Mouse (Mus musculus) CH12.LX (cell line): ENCODE data around the gene Ier3. TPM values are rescaled to one million over a fixed set of nuclear protein-coding genes. Genes with fewer than 3 reads are reported as not detected.

Experiments
- DNase-seq: peaks from one replicate; pipeline ENCODE4 v3.0.0-alpha.2; 2013; ENCODE audit errors: extremely low read depth
- H3K27ac ChIP-seq: 2 replicates; pipeline ENCODE4 v1.5.1; 2012; ENCODE audit warnings: low read depth, mild to moderate bottlenecking, control low read depth, moderate library complexity; ENCODE audit not compliant: insufficient read depth
- H3K27me3 ChIP-seq: replicated peaks from 2 replicates; pipeline ENCODE3; 2012; ENCODE audit warnings: inconsistent platforms
- H3K36me3 ChIP-seq, 2 experiments: replicated peaks in 1 of 2; 2 replicates each; pipeline versions ENCODE3 to v1.6.1; 2012; ENCODE audit warnings: inconsistent platforms in 1 of 2, low read length in 1 of 2, mild to moderate bottlenecking in 1 of 2, mixed read lengths in 1 of 2, moderate library complexity in 1 of 2; ENCODE audit not compliant: control insufficient read depth in 1 of 2, insufficient read depth in 1 of 2
- H3K4me1 ChIP-seq, 2 experiments: 2 replicates each; pipeline ENCODE4 v1.6.1; 2012; ENCODE audit warnings: inconsistent platforms in 1 of 2, moderate library complexity in 1 of 2; ENCODE audit not compliant: insufficient read depth in 2 of 2, control insufficient read depth in 1 of 2
- H3K4me2 ChIP-seq: 2 replicates; pipeline ENCODE4 v1.6.1; 2012; ENCODE audit warnings: low read depth, mild to moderate bottlenecking, control low read depth; ENCODE audit not compliant: poor library complexity, insufficient read depth, severe bottlenecking
- H3K4me3 ChIP-seq, 3 experiments: fragments of 150-350 bp in 1 of 3; sonication (generic) in 1 of 3; replicated peaks in 1 of 3; 2 replicates each; pipeline versions ENCODE3 to v1.5.1; 2011 to 2012; ENCODE audit warnings: low read depth in 2 of 3, low read length in 2 of 3, mild to moderate bottlenecking in 2 of 3, moderate library complexity in 2 of 3, control low read depth in 1 of 3, improper control_type of control experiment in 1 of 3, inconsistent platforms in 1 of 3, mixed read lengths in 1 of 3; ENCODE audit not compliant: poor library complexity in 1 of 3
- H3K79me2 ChIP-seq: replicated peaks from 2 replicates; pipeline ENCODE4 v1.6.1; 2012; ENCODE audit warnings: mild to moderate bottlenecking, moderate library complexity; ENCODE audit not compliant: control insufficient read depth, poor library complexity, insufficient read depth, severe bottlenecking; ENCODE audit errors: extremely low read depth
- H3K9ac ChIP-seq: 2 replicates; pipeline ENCODE4 v1.6.1; 2012; ENCODE audit warnings: low read depth, mild to moderate bottlenecking, control low read depth, moderate library complexity; ENCODE audit not compliant: insufficient read depth
- H3K9me3 ChIP-seq: replicated peaks from 2 replicates; pipeline ENCODE3; 2012; ENCODE audit warnings: low read length, inconsistent platforms, mixed read lengths
- BHLHE40 ChIP-seq: IDR thresholded peaks from 2 replicates; pipeline ENCODE4 v1.6.1; 2011; ENCODE audit warnings: mild to moderate bottlenecking, low read depth, low read length, improper control_type of control experiment
- CHD2 ChIP-seq: IDR thresholded peaks from 2 replicates; pipeline ENCODE4 v1.6.1; 2011; ENCODE audit warnings: low read length, improper control_type of control experiment
- CTCF ChIP-seq, 2 experiments: IDR thresholded peaks in 1 of 2; conservative IDR thresholded peaks in 1 of 2; 2 replicates each; pipeline ENCODE4 v1.5.1; 2011 to 2012; ENCODE audit warnings: low read depth in 2 of 2, low read length in 2 of 2, improper control_type of control experiment in 1 of 2, inconsistent platforms in 1 of 2, mild to moderate bottlenecking in 1 of 2, moderate library complexity in 1 of 2
- ELF1 ChIP-seq: IDR thresholded peaks from 2 replicates; pipeline ENCODE4 v1.6.1; 2014; ENCODE audit warnings: low read depth, mild to moderate bottlenecking, inconsistent platforms, low read length, improper control_type of control experiment
- GABPA ChIP-seq: IDR thresholded peaks from 2 replicates; pipeline ENCODE4 v1.6.1; 2012; ENCODE audit warnings: low read depth, low read length, improper control_type of control experiment, inconsistent platforms; ENCODE audit not compliant: insufficient replicate concordance
- HCFC1 ChIP-seq: IDR thresholded peaks from 2 replicates; pipeline ENCODE4 v1.6.1; 2012; ENCODE audit warnings: low read depth, mild to moderate bottlenecking, inconsistent platforms, low read length, improper control_type of control experiment
- IRF4 ChIP-seq: IDR thresholded peaks from 2 replicates; pipeline ENCODE4 v1.6.1; 2014; ENCODE audit warnings: low read depth, mild to moderate bottlenecking, inconsistent platforms, low read length, improper control_type of control experiment
- JUN ChIP-seq: IDR thresholded peaks from 2 replicates; pipeline ENCODE4 v1.6.1; 2011; ENCODE audit warnings: low read depth, mild to moderate bottlenecking, low read length, improper control_type of control experiment, moderate library complexity; ENCODE audit not compliant: insufficient read depth
- JUND ChIP-seq: conservative IDR thresholded peaks from 2 replicates; pipeline ENCODE4 v1.6.1; 2011; ENCODE audit warnings: low read depth, low read length, improper control_type of control experiment
- MAFK ChIP-seq: IDR thresholded peaks from 2 replicates; pipeline ENCODE4 v1.6.1; 2011; ENCODE audit warnings: low read length, improper control_type of control experiment; ENCODE audit not compliant: insufficient replicate concordance
- MAZ ChIP-seq: IDR thresholded peaks from 2 replicates; pipeline ENCODE4 v1.6.1; 2012; ENCODE audit warnings: low read depth, mild to moderate bottlenecking, inconsistent platforms, low read length, improper control_type of control experiment, moderate library complexity
- MYC ChIP-seq: IDR thresholded peaks from 2 replicates; pipeline ENCODE4 v1.6.1; 2011; ENCODE audit warnings: low read depth, mild to moderate bottlenecking, improper control_type of control experiment, low read length
- NELFE ChIP-seq: IDR thresholded peaks from 2 replicates; pipeline ENCODE4 v1.6.1; 2011; ENCODE audit warnings: low read depth, low read length, improper control_type of control experiment
- NRF1 ChIP-seq: IDR thresholded peaks from 2 replicates; pipeline ENCODE4 v1.6.1; 2014; ENCODE audit warnings: low read depth, mild to moderate bottlenecking, inconsistent platforms, low read length, improper control_type of control experiment, moderate library complexity
- PAX5 ChIP-seq: IDR thresholded peaks from 2 replicates; pipeline ENCODE4 v1.6.1; 2012; ENCODE audit warnings: low read length, inconsistent platforms, mixed read lengths
- POLR2A ChIP-seq: IDR thresholded peaks from 2 replicates; pipeline ENCODE4 v1.6.1; 2011; ENCODE audit warnings: low read depth, mild to moderate bottlenecking, improper control_type of control experiment, low read length
- SMC3 ChIP-seq: IDR thresholded peaks from 2 replicates; pipeline ENCODE4 v1.6.1; 2011; ENCODE audit warnings: low read depth, low read length, improper control_type of control experiment
- TBP ChIP-seq: conservative IDR thresholded peaks from 2 replicates; pipeline ENCODE4 v1.6.1; 2011; ENCODE audit warnings: low read depth, low read length, improper control_type of control experiment
- TCF12 ChIP-seq: IDR thresholded peaks from 2 replicates; pipeline ENCODE4 v1.6.1; 2014; ENCODE audit warnings: low read depth, mild to moderate bottlenecking, inconsistent platforms, low read length, improper control_type of control experiment
- ZC3H11A ChIP-seq: IDR thresholded peaks from 2 replicates; pipeline ENCODE4 v1.6.1; 2012; ENCODE audit warnings: low read depth, mild to moderate bottlenecking, inconsistent platforms, low read length, improper control_type of control experiment
- ZNF384 ChIP-seq: IDR thresholded peaks from 2 replicates; pipeline ENCODE4 v1.6.1; 2012; ENCODE audit warnings: low read depth, low read length, improper control_type of control experiment, inconsistent platforms
- dilution Hi-C: fragments of 300-500 bp; cut with MboI; formaldehyde crosslinking; loops from 2 replicates; pipeline ENCODE4 v1.14.3; 2020; ENCODE audit warnings: low sequenced_read_pairs; ENCODE audit not compliant: extremely low pct_unique_long_range_greater_than_20kb, extremely low pct_ligation_motif_present
- in situ Hi-C: fragments of 300-500 bp; cut with MboI; formaldehyde crosslinking; loops from 3 replicates; pipeline ENCODE4 v1.14.3; 2019; ENCODE audit warnings: low sequenced_read_pairs, low pct_ligation_motif_present, low pct_unique_long_range_greater_than_20kb, mixed read lengths
- polyA plus RNA-seq: library from polyadenylated mRNA; unstranded; fragments of >175 nt; gene quantifications from 2 replicates; pipeline ENCODE4 v1.2.1, GENCODE M21; 2012; ENCODE audit warnings: low read depth; ENCODE audit not compliant: insufficient read length
- total RNA-seq, 2 experiments: library from RNA; depleted of rRNA; stranded (reverse); fragments of 300-350 nt in 1 of 2; fragments of >200 nt in 1 of 2; gene quantifications; 2 replicates each; pipeline ENCODE4 v1.2.3; 2012 to 2014

Gene Ier3
- total and polyA plus RNA-seq, 3 experiments: 12.6 to 27.2 (median 15.0) TPM

DNA sequence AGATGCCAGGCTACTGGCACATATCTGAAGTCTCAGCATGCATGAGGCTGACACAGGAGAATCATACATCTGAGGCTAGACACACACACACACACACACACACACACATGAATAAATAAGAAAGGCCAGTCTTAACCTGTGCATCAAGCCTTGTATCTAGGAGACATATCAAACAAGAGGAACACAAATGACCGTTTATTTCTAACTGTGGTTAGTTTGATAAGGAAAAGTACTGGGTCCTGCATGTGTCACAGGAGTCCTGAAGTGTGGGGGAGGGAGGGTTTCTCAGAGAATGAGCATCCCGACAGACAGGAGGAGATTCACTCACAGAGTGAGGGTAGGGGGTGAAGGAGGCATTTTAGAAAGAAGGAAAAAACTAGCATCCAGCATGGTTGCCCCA lies 26.4 kb upstream of the Ier3 start:
- Histone ChIP-seq H3K79me2 (no peaks in the 10 kb centered on the region), H3K4me3 (no peak overlapping the region), H3K9me3 (no peaks in the 10 kb centered on the region), H3K4me1 (peaks cover 2 to 4% of the 10 kb centered on the region in 2 experiments; a peak in 2 of 4 replicates), H3K27ac (no peak overlapping the region), H3K9ac (no peak overlapping the region), H3K36me3 (no peaks in the 10 kb centered on the region), H3K27me3 (no peaks in the 10 kb centered on the region), H3K4me2 (no peak overlapping the region)
- no peak for TF ChIP-seq TCF12
- TF ChIP-seq TBP: no peak
- no peak for TF ChIP-seq GABPA
- TF ChIP-seq NRF1: no peak
- no peak for TF ChIP-seq CHD2
- no peak for TF ChIP-seq MAFK
- no peak for TF ChIP-seq NELFE
- TF ChIP-seq JUND: no peak
- TF ChIP-seq PAX5: no peak
- no peak for TF ChIP-seq MAZ
- in situ Hi-C loops (no loop called here), dilution Hi-C loops (no loop called here)
- no peak for DNase-seq

DNA sequence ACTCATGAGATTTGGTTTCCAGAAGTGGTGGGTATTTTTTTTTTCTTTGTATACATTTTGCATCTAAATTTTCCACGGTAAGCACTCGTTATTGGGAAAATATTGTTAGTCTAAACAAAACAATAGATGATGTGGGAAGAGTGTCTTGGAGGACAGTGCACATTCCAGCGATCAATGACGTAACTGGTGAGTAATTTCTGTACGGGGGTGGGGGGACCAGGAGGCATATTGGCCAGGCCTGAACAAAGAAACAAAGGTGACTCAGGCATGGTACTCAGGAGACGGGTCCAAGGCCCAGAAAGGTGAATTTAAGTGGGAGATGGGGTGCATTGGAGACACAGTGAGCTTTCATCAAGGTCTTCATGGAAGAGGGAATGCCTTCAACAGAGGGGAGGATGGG lies 25.8 kb upstream of the Ier3 start:
- TF ChIP-seq GABPA (no peak), JUN (no peak), ELF1 (no peak), SMC3 (no peak), ZNF384 (no peak), CTCF (conservative IDR thresholded peaks at IDR 0.05 in 1 of 2, IDR thresholded peaks at IDR 0.05 in 1 of 2; ENCODE audit: low read depth in 2 of 2, low read length in 2 of 2) (no peak), MAFK (no peak), IRF4 (no peak), ZC3H11A (no peak), BHLHE40 (no peak), MYC (no peak), POLR2A (no peak), HCFC1 (no peak)
- TF ChIP-seq, all 38 proteins: peak for 0
- no peaks in the 10 kb centered on the region for H3K27me3 ChIP-seq
- no peak overlapping the region for H3K4me2 ChIP-seq
- no peaks in the 10 kb centered on the region for H3K9me3 ChIP-seq
- no peak overlapping the region for H3K9ac ChIP-seq
- peaks cover 2 to 4% of the 10 kb centered on the region in 2 experiments; a peak in 2 of 4 replicates for H3K4me1 ChIP-seq
- no peaks in the 10 kb centered on the region for H3K36me3 ChIP-seq
- dilution Hi-C loops (no loop called here), in situ Hi-C loops (no loop called here)
- no peaks in the 10 kb centered on the region for H3K79me2 ChIP-seq
- H3K4me3 ChIP-seq: no peak overlapping the region
- no peak overlapping the region for H3K27ac ChIP-seq
- no peak for DNase-seq
